Mouse (Mus musculus): ENCODE measurements around the gene Enpp5. TPM values are rescaled to one million over a fixed set of nuclear protein-coding genes. Genes with fewer than 3 reads are reported as not detected.

Gene Enpp5
- 22.0 and 29.1 TPM in 2 replicates for polyA plus RNA-seq (2015; fragmentation: Nextera tagmentation; extraction: Ambion mirVana)

DNA sequence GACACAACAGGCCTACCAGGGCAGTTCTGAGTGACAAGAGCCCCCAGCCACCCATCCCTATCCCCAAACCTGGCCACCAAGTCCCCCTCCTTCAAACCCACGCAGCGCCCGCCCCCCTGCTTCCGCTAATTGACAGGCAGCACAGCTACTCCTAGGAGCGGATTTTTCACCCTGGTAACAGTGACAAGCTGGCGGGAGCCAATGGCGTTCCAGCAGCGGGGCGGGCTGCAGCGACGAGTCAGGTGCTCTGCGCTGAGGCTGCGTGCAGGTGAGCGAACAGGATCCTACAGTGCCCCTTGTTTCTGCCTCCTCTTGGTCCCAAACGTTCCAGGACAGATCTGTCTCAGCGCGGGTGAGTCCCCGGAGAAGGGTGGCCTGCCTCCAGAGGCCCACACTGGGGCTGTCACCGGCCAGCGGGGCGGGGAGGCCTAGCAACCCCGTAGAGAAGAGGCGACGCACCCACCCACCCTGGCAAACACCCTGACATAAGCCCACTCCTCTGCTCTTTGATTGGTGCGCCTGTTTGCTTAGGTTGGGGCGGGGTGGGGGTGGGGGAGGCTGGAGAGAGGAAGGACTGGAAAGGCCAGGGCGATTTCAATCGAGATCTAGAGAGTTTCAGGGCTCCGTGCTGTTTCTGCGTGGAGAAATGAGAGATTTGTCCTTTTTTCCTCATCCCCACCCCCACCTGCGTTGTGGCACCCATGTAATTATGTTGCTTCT lies at the start of gene Enpp5:
Enpp5 (plus strand) TSS at position 183 of the 720 bp plus-strand sequence.
- no peaks in the 10 kb centered on the region for H3K9me3 ChIP-seq (replicated peaks; ENCODE audit: low read length)
- peak within 1 kb of the TSS; percentile 53 for H3K4me3 ChIP-seq (replicated peaks; ENCODE audit: low read depth, low read length)
- H3K9ac ChIP-seq (ENCODE audit: low read depth, low read length), result peak within 1 kb of the TSS; percentile 77
- no peaks in the 10 kb centered on the region for H3K27me3 ChIP-seq (ENCODE audit: insufficient read depth, low read length)
- under 1% methylated on average over 30 of the region's 31 CpGs for WGBS
- 0 out of 2 replicates have a peak, but pooled peaks have one; percentile 2 for TF ChIP-seq CTCF (IDR thresholded peaks at IDR 0.05; ENCODE audit: low read depth)
- peak within 1 kb of the TSS; percentile 73 for H3K27ac ChIP-seq
- DNase-seq (ENCODE audit: low spot score) (peak; percentile 83), ATAC-seq (replicated peaks; ENCODE audit: low FRiP score, low read depth) (peak; percentile 92)
- no peaks in the 10 kb centered on the region for H3K4me1 ChIP-seq (replicated peaks; ENCODE audit: insufficient read depth, low read length)
- 0 out of 2 replicates have a peak, but pooled peaks cover 2% of the 10 kb centered on the region for H3K36me3 ChIP-seq (ENCODE audit: insufficient read depth, low read length)
- H3K4me2 ChIP-seq (ENCODE audit: low read length), result peak within 1 kb of the TSS; percentile 98

- H3K27ac ChIP-seq, result no peak overlapping the region
- TF ChIP-seq CTCF (IDR thresholded peaks at IDR 0.05; ENCODE audit: low read depth), result no peak
- no peaks in the 10 kb centered on the region for H3K36me3 ChIP-seq (ENCODE audit: insufficient read depth, low read length)
- no peak for DNase-seq (ENCODE audit: low spot score)
- WGBS, result 48% methylated on average over 5 of the region's 5 CpGs
- no peaks in the 10 kb centered on the region for H3K4me1 ChIP-seq (replicated peaks; ENCODE audit: insufficient read depth, low read length)
- no peak overlapping the region for H3K9ac ChIP-seq (ENCODE audit: low read depth, low read length)
- no peaks in the 10 kb centered on the region for H3K9me3 ChIP-seq (replicated peaks; ENCODE audit: low read length)
- ATAC-seq (replicated peaks; ENCODE audit: low FRiP score, low read depth), result no peak
- H3K27me3 ChIP-seq (ENCODE audit: insufficient read depth, low read length), result no peaks in the 10 kb centered on the region
- no peak overlapping the region for H3K4me3 ChIP-seq (replicated peaks; ENCODE audit: low read depth, low read length)
- H3K4me2 ChIP-seq (ENCODE audit: low read length), result no peak overlapping the region
Observed at GRCm38 (mm10) chr17:44029616-44030015, 49.0 kb upstream of the Enpp5 start.

- ATAC-seq (replicated peaks; ENCODE audit: low FRiP score, low read depth), result no peak
- Histone ChIP-seq H3K36me3 (ENCODE audit: insufficient read depth, low read length) (no peaks in the 10 kb centered on the region), H3K9me3 (replicated peaks; ENCODE audit: low read length) (no peaks in the 10 kb centered on the region), H3K4me2 (ENCODE audit: low read length) (no peak overlapping the region), H3K4me3 (replicated peaks; ENCODE audit: low read depth, low read length) (no peak overlapping the region), H3K27ac (no peak overlapping the region), H3K4me1 (replicated peaks; ENCODE audit: insufficient read depth, low read length) (no peaks in the 10 kb centered on the region), H3K9ac (ENCODE audit: low read depth, low read length) (no peak overlapping the region), H3K27me3 (ENCODE audit: insufficient read depth, low read length) (no peaks in the 10 kb centered on the region)
- no peak for TF ChIP-seq CTCF (IDR thresholded peaks at IDR 0.05; ENCODE audit: low read depth)
- no peak for DNase-seq (ENCODE audit: low spot score)
- 72% methylated on average over 3 of the region's 3 CpGs for WGBS
Observed at GRCm38 (mm10) chr17:44030776-44031587, 47.6 kb upstream of the Enpp5 start.

- DNase-seq (ENCODE audit: low spot score) (no peak), ATAC-seq (replicated peaks; ENCODE audit: low FRiP score, low read depth) (no peak)
- Histone ChIP-seq H3K27me3 (ENCODE audit: insufficient read depth, low read length) (no peaks in the 10 kb centered on the region), H3K4me1 (replicated peaks; ENCODE audit: insufficient read depth, low read length) (no peaks in the 10 kb centered on the region), H3K4me3 (replicated peaks; ENCODE audit: low read depth, low read length) (no peak overlapping the region), H3K9me3 (replicated peaks; ENCODE audit: low read length) (no peaks in the 10 kb centered on the region), H3K4me2 (ENCODE audit: low read length) (no peak overlapping the region), H3K9ac (ENCODE audit: low read depth, low read length) (no peak overlapping the region), H3K36me3 (ENCODE audit: insufficient read depth, low read length) (no peaks in the 10 kb centered on the region), H3K27ac (no peak overlapping the region)
- no peak for TF ChIP-seq CTCF (IDR thresholded peaks at IDR 0.05; ENCODE audit: low read depth)
- 95% methylated on average over 1 of the region's 1 CpGs for WGBS
Observed at GRCm38 (mm10) chr17:44035005-44035404, 43.6 kb upstream of the Enpp5 start.

DNA sequence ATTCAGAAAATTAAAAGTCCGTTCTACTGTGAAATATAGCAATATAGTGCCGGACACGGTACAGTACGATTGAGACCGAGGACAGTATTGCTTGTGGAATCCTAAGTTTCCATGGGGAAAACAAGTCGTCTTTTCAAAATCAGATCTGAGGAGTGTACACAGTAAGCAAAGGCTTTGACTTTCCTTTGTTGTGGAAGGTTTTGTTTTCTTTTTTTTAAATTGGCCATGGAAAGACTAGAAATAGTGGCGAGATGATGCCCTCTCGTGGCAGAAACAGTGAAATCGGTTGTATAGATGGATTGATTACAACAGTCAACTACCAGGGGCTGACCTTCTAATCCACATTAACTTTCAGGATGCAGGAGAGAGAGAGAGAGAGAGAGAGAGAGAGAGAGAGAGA lies 40.0 kb upstream of the Enpp5 start:
- Histone ChIP-seq H3K4me2 (ENCODE audit: low read length) (no peak overlapping the region), H3K9me3 (replicated peaks; ENCODE audit: low read length) (no peaks in the 10 kb centered on the region), H3K9ac (ENCODE audit: low read depth, low read length) (no peak overlapping the region), H3K27ac (no peak overlapping the region), H3K4me3 (replicated peaks; ENCODE audit: low read depth, low read length) (no peak overlapping the region), H3K36me3 (ENCODE audit: insufficient read depth, low read length) (no peaks in the 10 kb centered on the region), H3K4me1 (replicated peaks; ENCODE audit: insufficient read depth, low read length) (no peaks in the 10 kb centered on the region), H3K27me3 (ENCODE audit: insufficient read depth, low read length) (no peaks in the 10 kb centered on the region)
- ATAC-seq (replicated peaks; ENCODE audit: low FRiP score, low read depth) (no peak), DNase-seq (ENCODE audit: low spot score) (peak; percentile 76)
- peak; percentile 75 for TF ChIP-seq CTCF (IDR thresholded peaks at IDR 0.05; ENCODE audit: low read depth)
- 60% methylated on average over 9 of the region's 9 CpGs for WGBS

DNA sequence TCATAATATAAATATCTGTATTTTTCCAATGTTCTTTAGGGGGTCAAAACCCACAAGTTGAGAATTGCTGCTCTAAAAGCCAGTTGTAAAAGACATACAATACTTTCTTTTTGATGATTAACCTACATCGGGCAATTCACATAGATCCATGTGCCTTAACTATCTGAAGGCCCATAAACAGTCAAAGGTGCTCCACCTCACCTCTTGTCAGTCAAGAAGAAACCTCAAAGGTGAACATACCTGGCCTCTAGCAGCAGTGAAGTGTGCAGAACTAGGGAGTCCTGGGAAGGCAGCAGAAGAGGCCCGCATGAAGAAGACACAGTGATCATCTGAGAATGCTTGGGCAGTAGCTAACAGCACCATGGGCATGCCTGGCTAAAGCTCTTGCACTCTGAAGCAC lies 38.2 kb upstream of the Enpp5 start:
- DNase-seq (ENCODE audit: low spot score), result no peak
- Histone ChIP-seq H3K27me3 (ENCODE audit: insufficient read depth, low read length) (no peaks in the 10 kb centered on the region), H3K36me3 (ENCODE audit: insufficient read depth, low read length) (no peaks in the 10 kb centered on the region), H3K4me2 (ENCODE audit: low read length) (no peak overlapping the region), H3K4me3 (replicated peaks; ENCODE audit: low read depth, low read length) (no peak overlapping the region), H3K4me1 (replicated peaks; ENCODE audit: insufficient read depth, low read length) (no peaks in the 10 kb centered on the region), H3K9ac (ENCODE audit: low read depth, low read length) (no peak overlapping the region), H3K9me3 (replicated peaks; ENCODE audit: low read length) (no peaks in the 10 kb centered on the region), H3K27ac (no peak overlapping the region)
- no peak for ATAC-seq (replicated peaks; ENCODE audit: low FRiP score, low read depth)
- no peak for TF ChIP-seq CTCF (IDR thresholded peaks at IDR 0.05; ENCODE audit: low read depth)
- WGBS, result 89% methylated on average over 2 of the region's 2 CpGs
